Mouse (Mus musculus): ENCODE results near the gene Nova1.

GRCm38 (mm10) chr12:46816291-46816690 is 2.4 kb downstream of the Nova1 start:
- TF ChIP-seq CTCF (IDR thresholded peaks at IDR 0.05; ENCODE audit: borderline replicate concordance, insufficient read depth, low read length) (no peak), POLR2A (IDR thresholded peaks at IDR 0.05; ENCODE audit: low read depth, low read length) (no peak)
